Mouse (Mus musculus) spleen, postnatal 4 days (tissue): ENCODE results near the gene Rps5.
A peak's percentile ranks its signal among the peaks of the same experiment; 100 is the strongest.
"Not testable (repeated sequence)": the region's sequence is repeated elsewhere in the genome, so short reads cannot be mapped to it uniquely, and the experiment has no call there.

Experiments
- DNase-seq, 2 experiments: peaks; one replicate each; pipeline ENCODE4 v3.0.0; 2022; ENCODE audit warnings: low spot score in 2 of 2

Gene Rps5

GRCm38 (mm10) chr7:12921705-12922465 is at the start of gene Rps5:
Gene Rps5, plus strand, starts transcription at chr7:12922290.
- DNase-seq, result peak; percentile 98

- DNase-seq, result no peak
These were observed 47.8 kb upstream of the Rps5 start for GRCm38 (mm10) chr7:12874301-12874700.

GRCm38 (mm10) chr7:12880036-12880435 is 42.1 kb upstream of the Rps5 start:
- no peak for DNase-seq

- not testable (repeated sequence) for DNase-seq
These were observed 41.6 kb upstream of the Rps5 start for GRCm38 (mm10) chr7:12880497-12880896.

- DNase-seq, result peak; percentile 89 to 94
These were observed 41.0 kb upstream of the Rps5 start, which contains the start of gene Zfp128 for GRCm38 (mm10) chr7:12880911-12881660. Gene Zfp128, plus strand, starts transcription at chr7:12881177.

- no peak for DNase-seq
These were observed 35.4 kb upstream of the Rps5 start for GRCm38 (mm10) chr7:12886563-12887266.

GRCm38 (mm10) chr7:12887585-12887984 is 34.5 kb upstream of the Rps5 start:
- no peak for DNase-seq

- no peak for DNase-seq
These were observed 31.2 kb upstream of the Rps5 start for GRCm38 (mm10) chr7:12890928-12891327.

GRCm38 (mm10) chr7:12891334-12891733 is 30.8 kb upstream of the Rps5 start:
- no peak for DNase-seq

GRCm38 (mm10) chr7:12897655-12898410 is 24.3 kb upstream of the Rps5 start, which contains the start of gene Zscan22:
Gene Zscan22, plus strand, starts transcription at chr7:12897815.
- peak; percentile 80 to 86 for DNase-seq

- DNase-seq, result no peak
These were observed 20.6 kb upstream of the Rps5 start for GRCm38 (mm10) chr7:12901517-12901916.

- no peak for DNase-seq
These were observed 18.5 kb upstream of the Rps5 start for GRCm38 (mm10) chr7:12903623-12904022.

GRCm38 (mm10) chr7:12905146-12905545 is 16.9 kb upstream of the Rps5 start:
- DNase-seq, result no peak

GRCm38 (mm10) chr7:12909498-12909962 is 12.6 kb upstream of the Rps5 start:
- peak; percentile 88 to 95 for DNase-seq

GRCm38 (mm10) chr7:12910181-12910668 is 11.9 kb upstream of the Rps5 start:
- peak; percentile 39 to 72 for DNase-seq

GRCm38 (mm10) chr7:12913556-12913955 is 8.5 kb upstream of the Rps5 start:
- no peak for DNase-seq

- DNase-seq, result not testable (repeated sequence)
These were observed 1.6 kb upstream of the Rps5 start for GRCm38 (mm10) chr7:12920495-12920894.

- DNase-seq, result no peak
These were observed 779 bp upstream of the Rps5 start for GRCm38 (mm10) chr7:12921318-12921704.

GRCm38 (mm10) chr7:12922729-12923128 is 639 bp downstream of the Rps5 start:
- DNase-seq, result no peak

GRCm38 (mm10) chr7:12926316-12926715 is 4.2 kb downstream of the Rps5 start:
- DNase-seq, result no peak

- DNase-seq, result peak in 1 of 2 experiments; percentile 19
These were observed 5.1 kb downstream of the Rps5 start, which contains the start of gene Rnf225 for GRCm38 (mm10) chr7:12927191-12927680. Gene Rnf225, plus strand, starts transcription at chr7:12927416.
